Mouse (Mus musculus): ENCODE data around the gene Ect2l. TPM values are rescaled to one million over a fixed set of nuclear protein-coding genes. Genes with fewer than 3 reads are reported as not detected.

The Ect2l gene
- polyA plus RNA-seq, 1 experiment from 2014 or later: not detected

GRCm38 (mm10) chr10:18197206-18197979, 13.3 kb downstream of the Ect2l start:
- no peak overlapping the region for H3K9ac ChIP-seq (ENCODE audit: low read depth, low read length)
- H3K9me3 ChIP-seq (replicated peaks; ENCODE audit: control insufficient read depth, low read length): no peaks in the 10 kb centered on the region
- H3K4me3 ChIP-seq (ENCODE audit: low read depth, low read length): peak overlapping the region; percentile 36
- WGBS (ENCODE audit: insufficient replicate concordance): 39% methylated on average over 14 of the region's 14 CpGs
- H3K27me3 ChIP-seq (ENCODE audit: control insufficient read depth, insufficient read depth, low read depth, low read length): no peaks in the 10 kb centered on the region
- H3K4me2 ChIP-seq (ENCODE audit: low read depth, low read length): peak overlapping the region; percentile 60
- no peak overlapping the region for H3K27ac ChIP-seq (ENCODE audit: low read length)
- H3K4me1 ChIP-seq (ENCODE audit: control insufficient read depth, low read depth, low read length): no peaks in the 10 kb centered on the region; the same call in 1 of the 2 replicates
- no peaks in the 10 kb centered on the region for H3K36me3 ChIP-seq (ENCODE audit: control insufficient read depth, insufficient read depth)
- no peak for ATAC-seq (ENCODE audit: low read depth)

- Histone ChIP-seq H3K4me1 (ENCODE audit: control insufficient read depth, low read depth, low read length) (no peaks in the 10 kb centered on the region; the same call in 1 of the 2 replicates), H3K4me2 (ENCODE audit: low read depth, low read length) (no peak overlapping the region)
- ATAC-seq (ENCODE audit: low read depth): no peak
These were observed 16.0 kb downstream of the Ect2l start for GRCm38 (mm10) chr10:18194737-18195141.

GRCm38 (mm10) chr10:18194156-18194555, 16.5 kb downstream of the Ect2l start:
- Histone ChIP-seq H3K36me3 (ENCODE audit: control insufficient read depth, insufficient read depth) (no peaks in the 10 kb centered on the region), H3K4me2 (ENCODE audit: low read depth, low read length) (no peak overlapping the region), H3K27me3 (ENCODE audit: control insufficient read depth, insufficient read depth, low read depth, low read length) (no peaks in the 10 kb centered on the region), H3K9me3 (replicated peaks; ENCODE audit: control insufficient read depth, low read length) (no peaks in the 10 kb centered on the region), H3K4me3 (ENCODE audit: low read depth, low read length) (no peak overlapping the region), H3K9ac (ENCODE audit: low read depth, low read length) (no peak overlapping the region), H3K27ac (ENCODE audit: low read length) (no peak overlapping the region), H3K4me1 (ENCODE audit: control insufficient read depth, low read depth, low read length) (no peaks in the 10 kb centered on the region; the same call in 1 of the 2 replicates)
- no peak for ATAC-seq (ENCODE audit: low read depth)
- WGBS (ENCODE audit: insufficient replicate concordance): 68% methylated on average over 11 of the region's 11 CpGs

More at GRCm38 (mm10) chr10:18194737-18195141, 16.0 kb downstream of the Ect2l start:
- 35% methylated on average over 14 of the region's 14 CpGs for WGBS (ENCODE audit: insufficient replicate concordance)
- H3K36me3 ChIP-seq (ENCODE audit: control insufficient read depth, insufficient read depth): no peaks in the 10 kb centered on the region
- no peaks in the 10 kb centered on the region for H3K9me3 ChIP-seq (replicated peaks; ENCODE audit: control insufficient read depth, low read length)
- H3K4me3 ChIP-seq (ENCODE audit: low read depth, low read length): no peak overlapping the region
- no peaks in the 10 kb centered on the region for H3K27me3 ChIP-seq (ENCODE audit: control insufficient read depth, insufficient read depth, low read depth, low read length)
- H3K27ac ChIP-seq (ENCODE audit: low read length): no peak overlapping the region
- H3K9ac ChIP-seq (ENCODE audit: low read depth, low read length): no peak overlapping the region

DNA sequence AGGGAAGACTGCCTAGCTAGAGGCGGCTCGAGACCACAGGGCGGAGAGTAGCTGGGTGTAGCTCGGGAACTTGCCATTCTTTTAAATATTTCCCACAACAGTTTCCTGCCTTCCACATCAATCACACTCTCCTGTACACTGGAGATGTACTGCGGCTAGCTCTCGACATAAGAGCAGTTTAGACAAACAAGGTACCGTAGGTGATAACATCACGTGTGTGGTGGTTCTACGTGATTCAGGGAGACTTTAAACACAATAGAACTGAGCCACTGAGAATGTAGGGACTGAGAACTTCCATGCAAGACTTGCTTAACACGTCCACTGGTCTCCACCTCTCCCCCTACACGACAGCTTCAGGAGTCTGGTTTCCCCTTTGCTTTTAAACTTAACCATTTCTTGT, 17.5 kb downstream of the Ect2l start:
- no peaks in the 10 kb centered on the region; the same call in 1 of the 2 replicates for H3K4me1 ChIP-seq (ENCODE audit: control insufficient read depth, low read depth, low read length)
- WGBS (ENCODE audit: insufficient replicate concordance): 22% methylated on average over 11 of the region's 11 CpGs
- no peaks in the 10 kb centered on the region for H3K36me3 ChIP-seq (ENCODE audit: control insufficient read depth, insufficient read depth)
- no peak for ATAC-seq (ENCODE audit: low read depth)
- no peak overlapping the region for H3K27ac ChIP-seq (ENCODE audit: low read length)
- H3K27me3 ChIP-seq (ENCODE audit: control insufficient read depth, insufficient read depth, low read depth, low read length): no peaks in the 10 kb centered on the region
- no peak overlapping the region for H3K9ac ChIP-seq (ENCODE audit: low read depth, low read length)
- no peak overlapping the region for H3K4me3 ChIP-seq (ENCODE audit: low read depth, low read length)
- no peak overlapping the region for H3K4me2 ChIP-seq (ENCODE audit: low read depth, low read length)
- no peaks in the 10 kb centered on the region for H3K9me3 ChIP-seq (replicated peaks; ENCODE audit: control insufficient read depth, low read length)

DNA sequence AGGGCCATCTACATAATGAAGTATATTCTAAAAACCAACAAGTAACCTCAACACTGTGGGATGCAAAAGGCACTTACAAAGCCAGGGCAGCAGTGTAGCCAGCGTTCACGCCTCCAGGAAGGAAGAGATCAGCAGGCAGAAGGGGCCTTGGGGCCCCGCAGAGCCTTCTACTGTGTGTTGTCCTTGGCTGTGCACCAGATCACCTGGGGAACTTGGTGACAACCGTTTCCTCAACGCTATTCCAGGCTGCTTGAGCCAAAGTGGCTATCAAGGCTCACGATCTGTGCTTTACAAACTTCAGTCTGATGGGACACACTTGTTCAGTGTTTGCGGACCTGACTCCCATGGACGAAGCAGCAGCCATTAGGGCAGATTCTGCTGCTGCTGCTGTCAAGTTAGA, 19.0 kb downstream of the Ect2l start:
- H3K4me3 ChIP-seq (ENCODE audit: low read depth, low read length): no peak overlapping the region
- H3K4me1 ChIP-seq (ENCODE audit: control insufficient read depth, low read depth, low read length): no peaks in the 10 kb centered on the region
- H3K27ac ChIP-seq (ENCODE audit: low read length): no peak overlapping the region
- ATAC-seq (ENCODE audit: low read depth): no peak
- H3K4me2 ChIP-seq (ENCODE audit: low read depth, low read length): no peak overlapping the region
- 21% methylated on average over 8 of the region's 8 CpGs for WGBS (ENCODE audit: insufficient replicate concordance)
- no peak overlapping the region for H3K9ac ChIP-seq (ENCODE audit: low read depth, low read length)
- H3K27me3 ChIP-seq (ENCODE audit: control insufficient read depth, insufficient read depth, low read depth, low read length): no peaks in the 10 kb centered on the region
- H3K36me3 ChIP-seq (ENCODE audit: control insufficient read depth, insufficient read depth): no peaks in the 10 kb centered on the region
- H3K9me3 ChIP-seq (replicated peaks; ENCODE audit: control insufficient read depth, low read length): no peaks in the 10 kb centered on the region

GRCm38 (mm10) chr10:18189498-18189897, 21.2 kb downstream of the Ect2l start:
- Histone ChIP-seq H3K4me2 (ENCODE audit: low read depth, low read length) (no peak overlapping the region), H3K27me3 (ENCODE audit: control insufficient read depth, insufficient read depth, low read depth, low read length) (no peaks in the 10 kb centered on the region), H3K36me3 (ENCODE audit: control insufficient read depth, insufficient read depth) (no peaks in the 10 kb centered on the region), H3K4me1 (ENCODE audit: control insufficient read depth, low read depth, low read length) (no peaks in the 10 kb centered on the region), H3K4me3 (ENCODE audit: low read depth, low read length) (no peak overlapping the region), H3K9ac (ENCODE audit: low read depth, low read length) (no peak overlapping the region), H3K27ac (ENCODE audit: low read length) (no peak overlapping the region), H3K9me3 (replicated peaks; ENCODE audit: control insufficient read depth, low read length) (no peaks in the 10 kb centered on the region)
- no peak for ATAC-seq (ENCODE audit: low read depth)
- 56% methylated on average over 4 of the region's 4 CpGs for WGBS (ENCODE audit: insufficient replicate concordance)

DNA sequence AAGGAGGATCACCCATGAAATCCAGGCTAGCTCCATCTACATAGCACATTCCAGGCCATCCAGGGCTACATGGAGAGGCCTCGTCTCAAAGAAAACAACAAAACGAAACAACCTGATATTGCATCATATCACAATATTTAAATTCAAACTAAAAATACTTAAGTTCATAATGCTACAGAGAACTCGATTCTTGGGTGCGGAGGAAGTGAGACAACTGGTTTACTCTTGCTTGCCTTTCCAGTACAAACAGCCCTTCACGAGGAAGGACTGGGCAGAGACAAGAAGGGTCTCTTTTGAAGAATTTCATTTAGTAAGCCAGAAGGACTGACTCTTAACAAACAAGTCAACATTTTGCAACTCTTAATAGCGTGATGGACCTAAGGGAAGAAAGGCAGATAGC, 22.1 kb downstream of the Ect2l start:
- no peak for ATAC-seq (ENCODE audit: low read depth)
- H3K9me3 ChIP-seq (replicated peaks; ENCODE audit: control insufficient read depth, low read length): no peaks in the 10 kb centered on the region
- WGBS (ENCODE audit: insufficient replicate concordance): 59% methylated on average over 6 of the region's 6 CpGs

DNA sequence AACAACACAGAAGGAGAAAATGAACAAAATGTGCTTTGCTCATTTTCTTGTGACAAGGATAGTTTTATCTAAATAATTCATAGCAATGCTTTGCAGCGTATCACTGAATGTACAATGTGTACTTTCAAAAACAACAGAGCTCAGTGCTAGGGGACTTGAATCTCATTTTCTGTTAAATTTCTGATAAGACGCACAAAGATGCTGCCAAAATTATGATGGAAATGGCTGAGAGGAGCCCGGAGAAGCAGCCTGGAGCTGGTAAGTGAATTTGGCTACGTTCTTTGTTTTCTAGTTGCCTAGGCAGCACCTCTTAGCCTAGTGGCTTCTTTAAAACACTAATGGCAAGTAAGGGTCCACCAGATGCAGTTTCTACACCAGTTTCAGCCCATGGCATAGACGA, 28.4 kb downstream of the Ect2l start:
- H3K9me3 ChIP-seq (replicated peaks; ENCODE audit: control insufficient read depth, low read length): no peaks in the 10 kb centered on the region
- WGBS (ENCODE audit: insufficient replicate concordance): 59% methylated on average over 5 of the region's 5 CpGs
- H3K27me3 ChIP-seq (ENCODE audit: control insufficient read depth, insufficient read depth, low read depth, low read length): no peaks in the 10 kb centered on the region
- no peak overlapping the region for H3K9ac ChIP-seq (ENCODE audit: low read depth, low read length)
- no peak for ATAC-seq (ENCODE audit: low read depth)
- no peak overlapping the region for H3K4me2 ChIP-seq (ENCODE audit: low read depth, low read length)
- no peaks in the 10 kb centered on the region for H3K4me1 ChIP-seq (ENCODE audit: control insufficient read depth, low read depth, low read length)
- no peaks in the 10 kb centered on the region for H3K36me3 ChIP-seq (ENCODE audit: control insufficient read depth, insufficient read depth)
- no peak overlapping the region for H3K4me3 ChIP-seq (ENCODE audit: low read depth, low read length)
- no peak overlapping the region for H3K27ac ChIP-seq (ENCODE audit: low read length)

More for the DNA sequence above, 22.1 kb downstream of the Ect2l start:
- Histone ChIP-seq H3K4me1 (ENCODE audit: control insufficient read depth, low read depth, low read length) (no peaks in the 10 kb centered on the region), H3K4me2 (ENCODE audit: low read depth, low read length) (no peak overlapping the region), H3K27me3 (ENCODE audit: control insufficient read depth, insufficient read depth, low read depth, low read length) (no peaks in the 10 kb centered on the region), H3K27ac (ENCODE audit: low read length) (no peak overlapping the region), H3K4me3 (ENCODE audit: low read depth, low read length) (no peak overlapping the region), H3K9ac (ENCODE audit: low read depth, low read length) (no peak overlapping the region), H3K36me3 (ENCODE audit: control insufficient read depth, insufficient read depth) (no peaks in the 10 kb centered on the region)

- no peak for ATAC-seq (ENCODE audit: low read depth)
- H3K9me3 ChIP-seq (replicated peaks; ENCODE audit: control insufficient read depth, low read length): no peaks in the 10 kb centered on the region
- H3K4me2 ChIP-seq (ENCODE audit: low read depth, low read length): no peak overlapping the region
- H3K4me1 ChIP-seq (ENCODE audit: control insufficient read depth, low read depth, low read length): no peaks in the 10 kb centered on the region
- H3K36me3 ChIP-seq (ENCODE audit: control insufficient read depth, insufficient read depth): no peaks in the 10 kb centered on the region
- H3K27me3 ChIP-seq (ENCODE audit: control insufficient read depth, insufficient read depth, low read depth, low read length): no peaks in the 10 kb centered on the region
- WGBS (ENCODE audit: insufficient replicate concordance): 31% methylated on average over 2 of the region's 2 CpGs
- H3K9ac ChIP-seq (ENCODE audit: low read depth, low read length): no peak overlapping the region
- H3K4me3 ChIP-seq (ENCODE audit: low read depth, low read length): no peak overlapping the region
- H3K27ac ChIP-seq (ENCODE audit: low read length): no peak overlapping the region
These were observed 33.4 kb downstream of the Ect2l start for GRCm38 (mm10) chr10:18177304-18177703.

Data from liver, embryonic 16.5 days (tissue).